Mouse (Mus musculus) midbrain, embryonic 10.5 days (tissue): ENCODE results near the gene Sh3tc1. TPM values are rescaled to one million over a fixed set of nuclear protein-coding genes. Genes with fewer than 3 reads are reported as not detected.

Experiments
- polyA plus RNA-seq: library from polyadenylated mRNA; unstranded; fragments of >200 nt; fragmentation: Nextera tagmentation; extraction: Ambion mirVana; gene quantifications from 2 replicates; pipeline ENCODE4 v1.2.1, GENCODE M21; 2016

The Sh3tc1 gene
- polyA plus RNA-seq, 1 experiment from 2014 or later, result 3.8 TPM

Other genes starting within 250 kb of the Sh3tc1 start
- 3.5 and 4.9 TPM in 2 replicates for gene Cpz, start 214.3 kb downstream of the Sh3tc1 start, polyA plus RNA-seq
- 8.7 and 9.1 TPM in 2 replicates for gene Trmt44, start 164.9 kb downstream of the Sh3tc1 start, polyA plus RNA-seq
- 10.2 and 16.1 TPM in 2 replicates for gene Acox3, start 156.9 kb downstream of the Sh3tc1 start, polyA plus RNA-seq
- 5.2 and 7.6 TPM in 2 replicates for gene Htra3, start 60.2 kb downstream of the Sh3tc1 start, polyA plus RNA-seq
- gene Ablim2, start 17.9 kb upstream of the Sh3tc1 start, polyA plus RNA-seq, result 0.62 and 0.84 TPM in 2 replicates
- gene Afap1, start 153.3 kb upstream of the Sh3tc1 start, polyA plus RNA-seq, result 21.6 and 34.3 TPM in 2 replicates